Mouse (Mus musculus) kidney, embryonic 16.5 days (tissue): Measurements from ENCODE around the gene Selp. TPM values are rescaled to one million over a fixed set of nuclear protein-coding genes. Genes with fewer than 3 reads are reported as not detected.

Experiments
- ATAC-seq: fragments of 200-750 bp; cut with Nextera tagmentation; 2 replicates; pipeline ENCODE4 v1.8.0; 2017; ENCODE audit warnings: moderate TSS enrichment; ENCODE audit not compliant: low FRiP score, low TSS enrichment
- H3K27ac ChIP-seq: fragments of 300-500 bp; sonication (generic); 2 replicates; pipeline ENCODE4 v1.5.1; 2014; ENCODE audit warnings: low read length
- H3K27me3 ChIP-seq: fragments of 300-500 bp; sonication (generic); 2 replicates; pipeline ENCODE4 v1.6.1; 2014; ENCODE audit warnings: low read length, control low read depth, mixed read lengths; ENCODE audit not compliant: insufficient read depth
- H3K36me3 ChIP-seq: fragments of 300-500 bp; sonication (generic); 2 replicates; pipeline ENCODE4 v1.6.1; 2014; ENCODE audit warnings: low read length, control low read depth, mixed read lengths; ENCODE audit not compliant: insufficient read depth
- H3K4me1 ChIP-seq: fragments of 300-500 bp; sonication (generic); 2 replicates; pipeline ENCODE4 v1.6.1; 2014; ENCODE audit warnings: low read length, control low read depth, mixed read lengths; ENCODE audit not compliant: insufficient read depth
- H3K4me2 ChIP-seq: fragments of 300-500 bp; sonication (generic); replicated peaks from 2 replicates; pipeline ENCODE4 v1.6.1; 2014; ENCODE audit warnings: low read depth, low read length
- H3K4me3 ChIP-seq: fragments of 300-500 bp; sonication (generic); 2 replicates; pipeline ENCODE4 v1.5.1; 2014; ENCODE audit warnings: mild to moderate bottlenecking, low read length
- H3K9ac ChIP-seq: fragments of 300-500 bp; sonication (generic); replicated peaks from 2 replicates; pipeline ENCODE4 v1.6.1; 2014; ENCODE audit warnings: low read length
- H3K9me3 ChIP-seq: fragments of 300-500 bp; sonication (generic); 2 replicates; pipeline ENCODE4 v1.6.1; 2016; ENCODE audit warnings: low read length, control low read depth
- WGBS: fragments of 180-500 bp; shearing (Covaris S2); extraction: QIAGEN DNeasy Blood & Tissue Kit; methylation state at CpG from one replicate; pipeline ENCODE4 v1.1.7; 2014; 5-methylcytosine and 5-hydroxymethylcytosine counted together
- polyA plus RNA-seq: library from polyadenylated mRNA; unstranded; fragments of >200 nt; fragmentation: Nextera tagmentation; extraction: Ambion mirVana; gene quantifications from 2 replicates; pipeline ENCODE4 v1.2.1, GENCODE M21; 2015

Gene Selp
- 0.56 and 1.1 TPM in 2 replicates for polyA plus RNA-seq

GRCm38 (mm10) chr1:164114947-164115493, at the start of gene Selp:
TSS of gene Selp (plus strand) at chr1:164115264.
- no peak within 1 kb of the TSS for H3K27ac ChIP-seq
- WGBS = 49% methylated on average over 8 of the region's 8 CpGs
- ATAC-seq = no peak
- no peak within 1 kb of the TSS for H3K4me2 ChIP-seq
- no peaks in the 10 kb centered on the region for H3K4me1 ChIP-seq
- no peaks in the 10 kb centered on the region for H3K27me3 ChIP-seq
- H3K9ac ChIP-seq = no peak within 1 kb of the TSS
- no peaks in the 10 kb centered on the region for H3K9me3 ChIP-seq
- no peak within 1 kb of the TSS for H3K4me3 ChIP-seq
- no peaks in the 10 kb centered on the region for H3K36me3 ChIP-seq

GRCm38 (mm10) chr1:164069261-164069660, 45.8 kb upstream of the Selp start:
- Histone ChIP-seq H3K9me3 (no peaks in the 10 kb centered on the region), H3K4me3 (no peak overlapping the region), H3K9ac (no peak overlapping the region), H3K27me3 (no peaks in the 10 kb centered on the region), H3K4me1 (no peaks in the 10 kb centered on the region), H3K4me2 (no peak overlapping the region), H3K36me3 (no peaks in the 10 kb centered on the region), H3K27ac (no peak overlapping the region)
- no peak for ATAC-seq

- H3K4me2 ChIP-seq = no peak overlapping the region
- H3K9ac ChIP-seq = no peak overlapping the region
- H3K9me3 ChIP-seq = no peaks in the 10 kb centered on the region
- no peak overlapping the region for H3K4me3 ChIP-seq
- WGBS = 82% methylated on average over 4 of the region's 4 CpGs
- H3K36me3 ChIP-seq = no peaks in the 10 kb centered on the region
- no peaks in the 10 kb centered on the region for H3K4me1 ChIP-seq
- no peak for ATAC-seq
- H3K27ac ChIP-seq = no peak overlapping the region
- no peaks in the 10 kb centered on the region for H3K27me3 ChIP-seq
Measured at GRCm38 (mm10) chr1:164070461-164070860, 44.6 kb upstream of the Selp start.

DNA sequence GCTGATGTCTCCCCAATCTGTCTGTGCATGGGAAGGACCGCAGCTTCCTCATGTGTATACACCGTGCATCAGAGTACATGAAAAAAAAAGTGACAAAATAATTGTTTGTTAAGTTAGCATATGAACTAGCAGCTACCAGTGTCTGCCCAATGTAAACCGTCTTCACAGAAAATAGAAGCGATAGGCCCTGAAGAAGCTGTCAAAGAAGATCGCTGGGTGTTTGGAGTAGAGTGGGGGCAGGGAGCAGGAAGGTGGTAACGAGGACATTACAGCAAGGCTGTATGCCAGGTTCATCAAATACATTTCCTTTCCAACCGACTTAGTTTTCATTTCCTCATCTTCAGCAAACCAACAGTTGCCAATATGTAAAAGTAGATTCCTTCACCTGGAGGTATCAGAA, 44.0 kb upstream of the Selp start:
- no peak for ATAC-seq

DNA sequence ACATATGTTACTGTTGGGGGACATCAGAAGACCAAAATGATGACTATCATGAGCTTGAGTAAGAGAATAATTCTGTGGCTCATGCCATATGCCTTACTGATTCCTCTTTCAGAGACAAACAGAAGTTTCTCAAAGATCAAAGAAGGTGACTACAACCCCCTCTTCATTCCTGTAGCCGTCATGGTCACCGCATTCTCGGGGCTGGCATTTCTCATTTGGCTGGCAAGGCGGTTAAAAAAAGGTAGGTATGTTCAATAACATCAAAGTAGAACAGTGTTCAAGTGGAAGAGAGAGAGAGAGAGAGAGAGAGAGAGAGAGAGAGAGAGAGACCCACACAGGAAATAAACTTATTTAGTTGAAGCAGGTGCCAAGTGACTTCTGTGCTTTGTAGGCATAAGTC, 43.1 kb upstream of the Selp start:
- WGBS = 88% methylated on average over 4 of the region's 4 CpGs
- Histone ChIP-seq H3K36me3 (no peaks in the 10 kb centered on the region), H3K27me3 (no peaks in the 10 kb centered on the region), H3K9ac (no peak overlapping the region), H3K4me3 (no peak overlapping the region), H3K27ac (no peak overlapping the region), H3K9me3 (no peaks in the 10 kb centered on the region), H3K4me2 (no peak overlapping the region), H3K4me1 (no peaks in the 10 kb centered on the region)
- ATAC-seq = no peak

More for the DNA sequence above, 44.0 kb upstream of the Selp start:
- WGBS = 74% methylated on average over 7 of the region's 7 CpGs
- Histone ChIP-seq H3K4me2 (no peak overlapping the region), H3K27me3 (no peaks in the 10 kb centered on the region), H3K9me3 (no peaks in the 10 kb centered on the region), H3K4me3 (no peak overlapping the region), H3K9ac (no peak overlapping the region), H3K4me1 (no peaks in the 10 kb centered on the region), H3K36me3 (no peaks in the 10 kb centered on the region), H3K27ac (no peak overlapping the region)

GRCm38 (mm10) chr1:164073091-164073490, 42.0 kb upstream of the Selp start:
- H3K4me1 ChIP-seq = no peaks in the 10 kb centered on the region
- WGBS = 87% methylated on average over 9 of the region's 9 CpGs
- no peak overlapping the region for H3K4me2 ChIP-seq
- H3K27me3 ChIP-seq = no peaks in the 10 kb centered on the region
- no peak overlapping the region for H3K27ac ChIP-seq
- no peaks in the 10 kb centered on the region for H3K36me3 ChIP-seq
- no peaks in the 10 kb centered on the region for H3K9me3 ChIP-seq
- H3K4me3 ChIP-seq = no peak overlapping the region
- H3K9ac ChIP-seq = no peak overlapping the region
- no peak for ATAC-seq

DNA sequence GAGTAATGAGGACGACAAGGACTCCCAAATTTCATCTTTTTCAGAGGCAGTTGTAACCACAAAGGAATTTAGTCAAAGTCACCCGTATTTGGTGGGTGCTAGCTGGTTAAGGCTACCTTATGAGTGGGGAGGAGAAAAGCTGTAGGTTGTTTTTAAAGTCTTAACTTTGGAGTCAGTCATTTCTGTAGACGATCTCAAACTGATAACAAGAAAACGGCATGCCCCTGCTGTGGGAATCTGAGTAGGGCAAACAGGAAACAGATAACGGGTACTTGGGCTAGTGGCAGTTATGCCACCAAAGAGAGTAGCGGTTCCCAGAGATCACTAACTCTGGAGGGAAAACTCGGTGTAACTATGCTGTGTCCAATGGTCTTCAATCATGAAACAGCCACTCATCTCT, 41.3 kb upstream of the Selp start:
- 81% methylated on average over 7 of the region's 7 CpGs for WGBS
- Histone ChIP-seq H3K4me1 (no peaks in the 10 kb centered on the region), H3K4me3 (no peak overlapping the region), H3K36me3 (no peaks in the 10 kb centered on the region), H3K9ac (no peak overlapping the region), H3K4me2 (no peak overlapping the region), H3K27ac (no peak overlapping the region), H3K9me3 (no peaks in the 10 kb centered on the region), H3K27me3 (no peaks in the 10 kb centered on the region)
- no peak for ATAC-seq

DNA sequence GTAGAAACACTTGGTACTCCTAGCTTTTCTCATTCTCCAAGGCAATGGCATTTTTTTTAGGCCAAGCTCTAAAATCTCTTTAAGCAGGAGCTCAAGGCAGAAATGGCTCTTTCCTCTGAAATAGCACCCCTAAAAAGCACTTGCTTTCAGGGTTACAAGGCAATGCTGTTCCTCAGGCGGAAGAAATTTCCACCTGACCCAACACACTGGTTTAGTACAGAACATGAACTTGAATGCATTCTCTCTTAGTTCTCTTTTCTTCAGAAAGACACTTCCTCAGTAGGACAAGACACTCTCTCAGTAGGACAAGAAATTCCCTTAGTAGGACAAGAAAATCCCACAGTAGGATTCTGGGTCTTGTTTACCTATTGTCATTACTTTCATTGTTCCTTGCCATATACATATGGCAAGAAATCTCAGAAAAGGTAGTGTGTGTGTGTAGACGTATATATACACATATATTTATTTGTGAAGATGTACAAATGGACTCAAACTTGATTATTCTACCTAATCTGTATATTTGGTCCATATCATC, 40.4 kb upstream of the Selp start:
- H3K4me2 ChIP-seq = no peak overlapping the region
- ATAC-seq = no peak
- 92% methylated on average over 2 of the region's 2 CpGs for WGBS
- no peaks in the 10 kb centered on the region for H3K27me3 ChIP-seq
- H3K4me1 ChIP-seq = no peaks in the 10 kb centered on the region
- H3K27ac ChIP-seq = no peak overlapping the region
- H3K4me3 ChIP-seq = no peak overlapping the region
- no peaks in the 10 kb centered on the region for H3K36me3 ChIP-seq
- H3K9ac ChIP-seq = no peak overlapping the region
- no peaks in the 10 kb centered on the region for H3K9me3 ChIP-seq

GRCm38 (mm10) chr1:164075416-164075815, 39.6 kb upstream of the Selp start:
- ATAC-seq = no peak
- no peak overlapping the region for H3K9ac ChIP-seq
- no peak overlapping the region for H3K4me2 ChIP-seq
- H3K36me3 ChIP-seq = no peaks in the 10 kb centered on the region
- WGBS = 90% methylated on average over 1 of the region's 1 CpGs
- H3K4me1 ChIP-seq = no peaks in the 10 kb centered on the region
- no peak overlapping the region for H3K27ac ChIP-seq
- H3K4me3 ChIP-seq = no peak overlapping the region
- no peaks in the 10 kb centered on the region for H3K9me3 ChIP-seq
- no peaks in the 10 kb centered on the region for H3K27me3 ChIP-seq

DNA sequence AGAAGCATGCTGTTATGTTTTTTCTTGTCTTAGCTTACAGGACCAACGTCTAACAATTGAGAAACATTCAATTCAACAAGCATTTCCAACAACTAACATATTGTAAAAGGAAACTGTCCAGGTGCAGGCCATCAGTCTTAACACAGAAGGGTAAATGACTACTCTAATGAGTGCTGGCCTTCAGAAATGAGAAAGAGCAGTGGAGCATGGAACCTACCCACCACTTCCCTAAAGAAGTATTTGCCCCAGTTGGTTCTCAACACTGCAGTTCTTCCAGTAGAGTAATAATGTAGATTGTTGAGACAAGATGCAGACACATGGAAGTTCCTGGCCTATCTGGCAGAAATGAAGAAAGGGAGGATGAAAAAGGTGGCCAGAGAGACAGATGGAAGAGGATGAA, 38.6 kb upstream of the Selp start:
- Histone ChIP-seq H3K9ac (no peak overlapping the region), H3K27me3 (no peaks in the 10 kb centered on the region), H3K27ac (no peak overlapping the region), H3K4me2 (no peak overlapping the region), H3K9me3 (no peaks in the 10 kb centered on the region), H3K4me1 (no peaks in the 10 kb centered on the region), H3K4me3 (no peak overlapping the region), H3K36me3 (no peaks in the 10 kb centered on the region)
- 35% methylated on average over 1 of the region's 1 CpGs for WGBS
- no peak for ATAC-seq
